Mouse (Mus musculus) stomach, postnatal 0 days (tissue): ENCODE results near the gene Khdrbs2. TPM values are rescaled to one million over a fixed set of nuclear protein-coding genes. Genes with fewer than 3 reads are reported as not detected.

Experiments
- ATAC-seq: fragments of 200-750 bp; cut with Nextera tagmentation; 2 replicates; pipeline ENCODE4 v1.8.0; 2017; ENCODE audit not compliant: low FRiP score, low TSS enrichment
- DNase-seq: peaks from one replicate; pipeline ENCODE4 v3.0.0-alpha.2; 2016; ENCODE audit warnings: low spot score
- H3K27ac ChIP-seq: fragments of 300-500 bp; sonication (generic); replicated peaks from 2 replicates; pipeline ENCODE4 v1.5.1; 2014; ENCODE audit warnings: mild to moderate bottlenecking, control low read depth
- H3K27me3 ChIP-seq: fragments of 300-500 bp; sonication (generic); 2 replicates; pipeline ENCODE4 v1.6.1; 2014; ENCODE audit warnings: low read length; ENCODE audit not compliant: control insufficient read depth, insufficient read depth
- H3K36me3 ChIP-seq: fragments of 300-500 bp; sonication (generic); 2 replicates; pipeline ENCODE4 v1.6.1; 2014; ENCODE audit warnings: low read length, mixed read lengths; ENCODE audit not compliant: control insufficient read depth, insufficient read depth
- H3K4me1 ChIP-seq: fragments of 300-500 bp; sonication (generic); replicated peaks from 2 replicates; pipeline ENCODE4 v1.6.1; 2014; ENCODE audit warnings: antibody characterized with exemption; ENCODE audit not compliant: control insufficient read depth, insufficient read depth
- H3K4me2 ChIP-seq: fragments of 300-500 bp; sonication (generic); replicated peaks from 2 replicates; pipeline ENCODE4 v1.6.1; 2014; ENCODE audit warnings: low read depth, mild to moderate bottlenecking, control low read depth, moderate library complexity
- H3K4me3 ChIP-seq: fragments of 300-500 bp; sonication (generic); 2 replicates; pipeline ENCODE4 v1.5.1; 2014; ENCODE audit warnings: low read depth, low read length, control low read depth
- H3K9ac ChIP-seq: fragments of 300-500 bp; sonication (generic); 2 replicates; pipeline ENCODE4 v1.6.1; 2014; ENCODE audit warnings: mild to moderate bottlenecking, low read length, control low read depth, mixed read lengths
- H3K9me3 ChIP-seq: fragments of 300-500 bp; sonication (generic); 2 replicates; pipeline ENCODE4 v1.6.1; 2016; ENCODE audit warnings: low read length; ENCODE audit not compliant: control insufficient read depth
- CTCF ChIP-seq: IDR thresholded peaks from 2 replicates; pipeline ENCODE4 v1.5.1; 2016; ENCODE audit warnings: antibody characterized with exemption, low read depth, mild to moderate bottlenecking, moderate library complexity
- EP300 ChIP-seq: optimal IDR thresholded peaks from 2 replicates; pipeline ENCODE3; 2016; ENCODE audit warnings: antibody characterized with exemption
- WGBS: fragments of 180-500 bp; shearing (Covaris S2); extraction: QIAGEN DNeasy Blood & Tissue Kit; methylation state at CpG from one replicate; pipeline ENCODE4 v1.1.7; 2014; 5-methylcytosine and 5-hydroxymethylcytosine counted together
- polyA plus RNA-seq: library from polyadenylated mRNA; unstranded; fragments of >200 nt; fragmentation: Nextera tagmentation; extraction: Ambion mirVana; gene quantifications from 2 replicates; pipeline ENCODE4 v1.2.1, GENCODE M21; 2015

The Khdrbs2 gene
- polyA plus RNA-seq, 1 experiment from 2014 or later, result 1.2 TPM

DNA sequence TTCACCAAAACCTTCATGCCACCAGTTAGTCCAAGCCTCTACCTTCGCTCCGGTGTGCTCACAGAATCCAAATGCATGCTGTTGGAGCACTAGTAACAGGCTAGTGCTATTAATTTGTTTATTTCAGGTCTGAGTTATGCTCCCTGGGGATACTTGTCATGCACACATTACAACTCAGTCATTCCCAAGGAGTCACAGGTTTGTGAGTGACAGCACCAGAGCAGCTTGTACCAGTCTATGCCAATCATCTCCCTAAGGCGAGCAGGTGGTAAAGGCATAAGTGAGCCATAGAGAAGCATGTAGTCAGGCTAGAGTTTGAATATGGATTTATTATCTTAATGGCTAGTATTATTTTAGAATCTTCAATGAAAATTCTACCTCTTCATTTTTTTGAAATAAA, 86.4 kb downstream of the Khdrbs2 start:
- ATAC-seq (no peak), DNase-seq (no peak)
- Histone ChIP-seq H3K36me3 (no peaks in the 10 kb centered on the region), H3K9ac (no peak overlapping the region), H3K9me3 (no peaks in the 10 kb centered on the region), H3K4me1 (no peaks in the 10 kb centered on the region), H3K4me3 (no peak overlapping the region), H3K4me2 (no peak overlapping the region), H3K27ac (no peak overlapping the region), H3K27me3 (no peaks in the 10 kb centered on the region)
- WGBS, result 87% methylated on average over 3 of the region's 3 CpGs
- TF ChIP-seq EP300 (no peak), CTCF (no peak)

DNA sequence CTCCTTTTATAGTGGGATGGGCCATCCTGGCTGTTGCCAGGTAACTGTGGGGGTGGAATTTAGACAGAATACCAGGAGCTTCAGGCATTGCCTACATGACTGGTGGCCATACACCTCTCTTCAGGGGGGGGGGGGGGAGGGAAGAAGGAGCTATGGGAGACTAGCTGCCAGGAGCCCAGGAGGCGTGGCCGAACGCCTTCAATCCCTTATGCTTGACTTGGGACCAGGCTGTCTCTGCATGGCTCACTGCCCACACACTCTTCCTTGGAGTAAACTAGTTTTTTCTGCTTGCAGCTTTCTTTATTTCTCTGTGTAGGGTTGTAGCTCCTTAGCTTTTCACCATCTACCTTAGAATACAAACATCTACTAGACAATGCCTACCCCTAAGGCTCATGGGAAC, 98.0 kb downstream of the Khdrbs2 start:
- WGBS, result 92% methylated on average over 3 of the region's 3 CpGs
- TF ChIP-seq CTCF (no peak), EP300 (no peak)
- no peaks in the 10 kb centered on the region for H3K27me3 ChIP-seq
- H3K4me1 ChIP-seq, result no peaks in the 10 kb centered on the region
- no peak overlapping the region for H3K9ac ChIP-seq
- H3K4me3 ChIP-seq, result no peak overlapping the region
- ATAC-seq, result no peak
- no peaks in the 10 kb centered on the region for H3K9me3 ChIP-seq
- no peak for DNase-seq
- H3K4me2 ChIP-seq, result no peak overlapping the region
- H3K36me3 ChIP-seq, result no peaks in the 10 kb centered on the region
- H3K27ac ChIP-seq, result no peak overlapping the region

DNA sequence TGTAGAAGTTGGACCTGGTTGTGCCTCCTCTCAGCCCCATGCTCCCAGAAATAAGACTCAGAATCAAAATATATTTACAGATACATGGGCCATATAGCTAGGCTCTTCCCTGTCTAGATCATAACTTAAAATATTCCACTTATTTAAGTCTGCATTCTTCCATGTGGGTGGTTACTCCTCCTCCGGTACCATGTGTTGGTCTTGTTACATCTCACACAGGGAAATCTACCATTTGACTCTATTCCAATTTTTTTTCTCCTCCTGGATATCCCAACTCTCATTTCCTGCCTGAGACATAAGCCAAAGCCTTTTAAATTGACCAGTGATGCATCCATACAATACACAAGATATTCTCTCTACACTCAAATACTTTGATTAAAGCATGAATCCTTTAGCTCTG, 122.2 kb downstream of the Khdrbs2 start:
- no peak for TF ChIP-seq EP300
- H3K27ac ChIP-seq, result no peak overlapping the region
- DNase-seq (no peak), ATAC-seq (no peak)
- H3K9me3 ChIP-seq, result no peaks in the 10 kb centered on the region
- H3K4me2 ChIP-seq, result no peak overlapping the region
- no peaks in the 10 kb centered on the region for H3K4me1 ChIP-seq
- no peaks in the 10 kb centered on the region for H3K36me3 ChIP-seq
- no peaks in the 10 kb centered on the region for H3K27me3 ChIP-seq
- no peak overlapping the region for H3K4me3 ChIP-seq
- WGBS, result 88% methylated on average over 1 of the region's 1 CpGs
- no peak overlapping the region for H3K9ac ChIP-seq

DNA sequence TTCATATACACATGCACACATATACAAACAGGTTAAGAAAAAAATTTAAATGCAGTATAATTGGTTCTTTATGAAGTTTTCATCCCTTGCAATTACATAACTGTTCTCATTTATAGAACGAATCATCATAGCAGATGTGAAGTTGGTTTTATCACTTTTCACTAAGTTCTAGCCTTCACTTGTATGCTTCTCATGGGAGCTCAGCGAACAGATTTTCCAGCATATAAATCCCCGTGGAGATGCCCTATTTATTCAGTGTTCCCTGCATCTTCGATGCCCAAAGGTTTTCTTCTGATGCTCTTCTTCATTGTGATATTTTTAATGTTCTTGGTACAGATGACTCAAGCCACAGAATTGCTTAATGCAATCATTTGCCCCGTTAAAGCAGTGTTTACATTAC, 128.9 kb downstream of the Khdrbs2 start:
- H3K4me2 ChIP-seq, result no peak overlapping the region
- 60% methylated on average over 5 of the region's 5 CpGs for whole genome bisulfite sequencing
- H3K9me3 ChIP-seq, result no peaks in the 10 kb centered on the region
- ATAC-seq (no peak), DNase-seq (no peak)
- no peaks in the 10 kb centered on the region for H3K4me1 ChIP-seq
- H3K36me3 ChIP-seq, result no peaks in the 10 kb centered on the region
- H3K4me3 ChIP-seq, result no peak overlapping the region
- no peak for TF ChIP-seq EP300
- H3K9ac ChIP-seq, result no peak overlapping the region
- H3K27me3 ChIP-seq, result no peaks in the 10 kb centered on the region
- H3K27ac ChIP-seq, result no peak overlapping the region

DNA sequence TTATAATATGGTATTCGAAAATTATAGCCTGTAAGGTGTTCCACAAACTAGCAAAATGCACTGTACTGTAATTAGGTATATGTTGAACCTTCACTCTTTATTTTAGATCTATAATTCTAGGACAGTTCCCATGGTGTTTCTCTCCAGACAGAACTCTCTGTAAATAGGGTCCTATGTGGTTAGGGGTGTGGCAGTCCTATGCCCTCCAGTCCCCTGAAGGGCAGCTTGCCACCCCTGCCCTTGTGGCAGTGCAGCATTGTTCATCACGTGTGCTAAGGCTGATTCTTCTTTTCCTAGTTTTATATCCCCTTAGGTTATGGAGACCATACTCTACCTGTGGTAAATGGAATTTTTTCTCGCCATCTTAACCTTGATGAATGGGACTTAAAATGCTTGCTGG, 136.6 kb downstream of the Khdrbs2 start:
- DNase-seq, result no peak
- H3K9ac ChIP-seq, result no peak overlapping the region
- H3K4me3 ChIP-seq, result no peak overlapping the region
- H3K9me3 ChIP-seq, result no peaks in the 10 kb centered on the region
- H3K36me3 ChIP-seq, result no peaks in the 10 kb centered on the region
- ATAC-seq, result no peak
- no peak overlapping the region for H3K4me2 ChIP-seq
- no peak overlapping the region for H3K27ac ChIP-seq
- 60% methylated on average over 3 of the region's 3 CpGs for WGBS
- no peaks in the 10 kb centered on the region for H3K4me1 ChIP-seq
- no peak for TF ChIP-seq CTCF
- TF ChIP-seq EP300, result no peak
- H3K27me3 ChIP-seq, result no peaks in the 10 kb centered on the region

DNA sequence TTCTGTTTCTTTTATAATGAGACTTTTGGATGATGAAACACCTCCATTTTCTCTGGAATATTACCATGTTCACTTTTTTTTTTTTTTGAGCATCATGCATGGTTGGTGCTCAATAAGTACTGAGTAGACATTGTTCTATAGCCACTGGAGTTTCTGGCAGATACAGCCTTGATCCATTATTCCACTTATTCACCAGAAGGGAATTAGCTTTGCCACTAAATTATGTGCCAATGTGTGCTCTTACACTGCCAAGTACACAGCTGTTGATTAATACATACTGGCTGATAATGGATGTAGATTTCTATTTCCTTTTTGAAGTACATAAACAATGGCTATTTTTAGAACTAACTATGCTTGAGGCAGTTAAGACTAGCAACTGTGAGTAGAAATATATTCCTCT, 137.1 kb downstream of the Khdrbs2 start:
- TF ChIP-seq CTCF (no peak), EP300 (no peak)
- no peaks in the 10 kb centered on the region for H3K4me1 ChIP-seq
- H3K9ac ChIP-seq, result no peak overlapping the region
- H3K4me2 ChIP-seq, result no peak overlapping the region
- no peaks in the 10 kb centered on the region for H3K27me3 ChIP-seq
- no peak for DNase-seq
- H3K4me3 ChIP-seq, result no peak overlapping the region
- no peak overlapping the region for H3K27ac ChIP-seq
- ATAC-seq, result no peak
- no peaks in the 10 kb centered on the region for H3K9me3 ChIP-seq
- H3K36me3 ChIP-seq, result no peaks in the 10 kb centered on the region
